ENCODE assay signal across 8 mouse cellular contexts in the genomic region with DNA sequence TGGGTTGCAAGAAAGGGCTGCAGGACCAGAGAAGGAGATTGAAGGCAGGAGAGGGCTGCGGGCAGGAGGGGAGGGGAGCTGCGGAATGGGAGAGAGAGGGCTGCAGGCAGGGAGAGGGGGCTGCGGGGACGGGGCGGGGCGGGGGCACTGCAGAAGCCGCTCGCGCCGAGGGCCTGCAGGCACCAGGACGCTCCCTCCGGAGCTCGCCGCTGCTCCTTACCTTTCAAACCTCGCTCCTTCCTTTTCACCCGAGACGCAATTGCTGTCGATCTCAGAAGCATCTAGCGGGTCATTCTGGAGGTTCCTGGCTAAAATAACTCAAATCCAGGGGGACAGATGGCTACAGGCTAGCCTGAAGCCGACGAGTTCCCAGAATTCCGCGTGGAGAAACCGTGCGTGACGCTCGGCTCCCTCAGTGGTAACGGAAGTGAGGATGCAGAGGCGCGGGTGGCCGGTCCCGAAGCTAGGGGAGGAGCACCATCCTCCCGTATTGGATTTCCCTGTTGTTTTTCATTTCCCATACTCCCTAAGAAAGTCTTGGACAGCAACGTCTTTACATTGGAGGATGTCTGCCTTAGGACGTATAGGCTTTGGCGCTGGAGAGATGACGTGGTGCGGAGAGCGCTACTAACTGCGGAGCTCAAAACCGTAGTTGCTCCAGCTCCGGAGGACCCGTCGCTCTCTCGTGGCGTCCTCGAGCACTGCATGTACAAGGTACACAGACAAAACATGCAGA. TPM values are rescaled to one million over a fixed set of nuclear protein-coding genes. Genes with fewer than 3 reads are reported as not detected.
DNase-seq lines count a peak whose midpoint lies in the region; ATAC-seq lines count a peak whose summit lies in the region.

No protein-coding gene starts in this region.

- ATAC-seq in hindbrain, embryonic 14.5 days (ENCODE audit: low FRiP score): peak; percentile 92

- peak overlapping the region; percentile 66 for H3K9ac ChIP-seq in hindbrain, embryonic 14.5 days

- peaks cover 20% of the 10 kb centered on the region for H3K4me1 ChIP-seq in hindbrain, embryonic 14.5 days (replicated peaks; ENCODE audit: control insufficient read depth, insufficient read depth, low read length)

- H3K36me3 ChIP-seq in hindbrain, embryonic 14.5 days (replicated peaks; ENCODE audit: control insufficient read depth, insufficient read depth): peaks cover 61% of the 10 kb centered on the region

- peak overlapping the region; percentile 88 for H3K27ac ChIP-seq in hindbrain, embryonic 14.5 days

- peak; percentile 96 for DNase-seq in ZHBTc4 (ENCODE audit: low read depth, low spot score)
- DNase-seq in cerebellum, postnatal 36 days: peak; percentile 86 to 87
- peak; percentile 68 to 78 for DNase-seq in frontal cortex, postnatal 25 days (ENCODE audit: low spot score in 2 of 2)
- DNase-seq in hindbrain, embryonic 14.5 days (ENCODE audit: low spot score): peak; percentile 93
- peak; percentile 85 to 86 for DNase-seq in layer of hippocampus, postnatal 36 days
- peak; percentile 66 for DNase-seq in lung, postnatal 25 days (ENCODE audit: low spot score)
- peak; percentile 73 for DNase-seq in retina, adult 2 months (ENCODE audit: low read depth, low spot score)
- peak; percentile 78 for DNase-seq in thymus, postnatal 25 days

- WGBS in hindbrain, embryonic 14.5 days: under 1% methylated on average over 44 of the region's 47 CpGs

- H3K9me3 ChIP-seq in hindbrain, embryonic 14.5 days (ENCODE audit: control insufficient read depth, low read length): no peaks in the 10 kb centered on the region

- no peaks in the 10 kb centered on the region for H3K27me3 ChIP-seq in hindbrain, embryonic 14.5 days (ENCODE audit: control insufficient read depth, insufficient read depth, low read length)

- H3K4me2 ChIP-seq in hindbrain, embryonic 14.5 days (replicated peaks): peak overlapping the region; percentile 90

- H3K4me3 ChIP-seq in hindbrain, embryonic 14.5 days (replicated peaks; ENCODE audit: low read length): peak overlapping the region; percentile 60

RNA-seq across cellular contexts. Expression of a gene that starts 1.9 kb away (rescaled TPM):
- polyA plus RNA-seq in hindbrain, embryonic 14.5 days (2014; fragmentation: Nextera tagmentation; extraction: Ambion mirVana): 33.5 and 34.0 TPM in 2 replicates
- 10 to 100 TPM; 23.6 to 25.6 TPM for total RNA-seq in layer of hippocampus, postnatal 36 days (2021)

RNA-seq across cellular contexts. Expression of a gene that starts 17.3 kb away (rescaled TPM):
- 19.6 and 20.9 TPM in 2 replicates for polyA plus RNA-seq in hindbrain, embryonic 14.5 days (2014; fragmentation: Nextera tagmentation; extraction: Ambion mirVana)
- 10 to 100 TPM; 12.2 to 14.8 TPM for total RNA-seq in layer of hippocampus, postnatal 36 days (2021)

RNA-seq across cellular contexts. Expression of a gene that starts 28.9 kb away (rescaled TPM):
- polyA plus RNA-seq in hindbrain, embryonic 14.5 days (2014; fragmentation: Nextera tagmentation; extraction: Ambion mirVana): 8.1 and 9.5 TPM in 2 replicates
- total RNA-seq in layer of hippocampus, postnatal 36 days (2021): 10 to 100 TPM; 12.3 to 13.9 TPM

RNA-seq across cellular contexts. Expression of a gene that starts 34.6 kb away (rescaled TPM):
- 0.31 TPM in 1 of 2 replicates, not detected in the other for polyA plus RNA-seq in hindbrain, embryonic 14.5 days (2014; fragmentation: Nextera tagmentation; extraction: Ambion mirVana)
- not detected for total RNA-seq in layer of hippocampus, postnatal 36 days (2021)

RNA-seq across cellular contexts. Expression of a gene that starts 44.5 kb away (rescaled TPM):
- 7.1 TPM in 2 replicates for polyA plus RNA-seq in hindbrain, embryonic 14.5 days (2014; fragmentation: Nextera tagmentation; extraction: Ambion mirVana)
- 1 to 10 TPM; 7.8 to 9.7 TPM for total RNA-seq in layer of hippocampus, postnatal 36 days (2021)

Comparison
In these comparisons a context has a peak if more than half of its experiments do, and no peak if none do; other contexts are left out.
1. Peak in every context shown above with its lines: DNase-seq, ATAC-seq, H3K4me3 ChIP-seq and H3K27ac ChIP-seq.